Mouse (Mus musculus) liver, postnatal 0 days (tissue): ENCODE results near the gene Gstm2.

Source experiments
- CTCF ChIP-seq: sonication (generic); IDR thresholded peaks from 2 replicates; pipeline ENCODE4 v1.5.1; 2016; ENCODE audit warnings: antibody characterized with exemption, low read depth
- EP300 ChIP-seq: IDR thresholded peaks from 2 replicates; pipeline ENCODE4 v1.6.1; 2016; ENCODE audit warnings: antibody characterized with exemption, low read depth, mild to moderate bottlenecking

GRCm38 (mm10) chr3:108011558-108011957 lies 25.3 kb upstream of the Gstm2 start:
- TF ChIP-seq CTCF, result no peak
- TF ChIP-seq EP300, result no peak
